Mouse (Mus musculus) kidney, postnatal 4 days (tissue): Measurements from ENCODE around the gene Rufy3.
"Not testable (repeated sequence)": the region's sequence is repeated elsewhere in the genome, so short reads cannot be mapped to it uniquely, and the experiment has no call there.

ENCODE experiments used
- DNase-seq, 2 experiments: peaks; one replicate each; pipeline ENCODE4 v3.0.0; 2021; ENCODE audit warnings: mixed read lengths in 2 of 2

The Rufy3 gene

DNA sequence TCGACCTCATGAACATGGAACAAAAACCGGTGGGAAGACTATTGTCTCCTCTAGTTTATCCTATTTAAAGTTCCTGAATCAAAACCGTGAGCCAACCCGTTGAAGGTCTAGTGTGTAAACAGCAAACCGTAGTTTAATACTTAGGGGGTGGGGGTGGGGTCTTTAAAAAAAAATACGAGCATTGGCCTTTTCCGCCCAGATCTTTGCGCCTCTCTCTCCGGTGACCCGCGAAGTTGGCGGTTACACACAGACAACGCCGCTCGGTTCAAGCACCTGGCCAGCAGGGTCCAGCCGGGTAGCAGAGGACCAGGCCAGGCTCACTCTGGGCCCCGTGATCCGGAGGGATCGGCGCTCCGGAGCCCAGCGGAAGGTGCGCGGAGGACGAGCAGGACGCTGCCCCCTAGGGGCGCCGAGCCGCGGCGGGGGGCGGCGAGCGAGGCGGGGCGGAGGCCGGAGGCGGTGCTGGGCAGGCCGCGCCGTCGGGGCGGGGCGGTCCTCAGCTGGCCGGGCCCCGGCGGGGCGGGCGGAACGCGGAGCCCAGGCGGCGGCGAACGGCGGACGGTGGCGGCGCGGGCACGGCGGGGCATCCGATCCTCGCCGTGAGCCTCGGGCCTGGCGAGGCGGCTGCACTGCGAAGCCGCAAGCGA lies at the start of gene Rufy3:
Rufy3 (plus strand) TSS at position 540 of the 647 bp plus-strand sequence.
- peak; percentile 87 to 93 for DNase-seq

DNA sequence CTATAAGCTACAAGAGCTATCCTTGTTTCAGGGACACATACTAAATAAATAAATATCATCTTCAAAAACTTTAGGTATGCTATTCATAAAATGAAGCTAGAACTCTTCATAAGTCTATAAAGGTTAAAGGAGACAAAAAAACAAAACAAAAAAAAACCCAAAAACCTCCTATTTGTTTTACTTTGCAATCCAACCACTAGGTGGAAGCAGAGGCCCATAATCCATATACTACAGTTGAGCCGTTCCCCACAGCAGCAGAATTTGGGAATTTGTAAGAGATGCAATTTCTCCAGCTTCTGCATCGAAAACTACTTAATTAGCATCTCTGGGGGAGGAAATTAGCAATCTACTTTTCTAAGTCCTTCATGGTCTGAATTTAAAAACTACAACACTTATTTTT lies 45.6 kb upstream of the Rufy3 start:
- DNase-seq: peak; percentile 6 to 21

DNA sequence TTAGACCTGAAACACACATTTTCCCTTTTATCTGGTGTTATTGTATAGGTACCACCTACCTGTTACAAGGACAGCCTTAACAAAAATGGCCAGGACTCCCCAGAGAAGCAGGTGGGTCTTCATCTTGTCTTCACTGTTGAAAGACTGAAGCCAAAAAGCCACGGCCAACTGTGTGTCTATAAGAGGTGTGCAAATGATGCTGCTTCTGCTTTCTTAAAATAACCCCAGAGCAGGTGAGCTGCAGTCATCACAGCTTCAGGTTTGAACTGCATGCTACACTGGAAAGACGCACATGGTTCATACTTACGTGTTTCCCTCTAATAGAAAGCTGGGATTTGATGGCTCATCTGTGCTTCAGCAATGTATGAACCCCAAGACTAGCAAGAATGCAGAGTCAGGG lies 37.2 kb upstream of the Rufy3 start, which contains the start of gene Jchain:
Jchain (minus strand) TSS at position 235 of the 400 bp plus-strand sequence.
- DNase-seq: no peak

DNA sequence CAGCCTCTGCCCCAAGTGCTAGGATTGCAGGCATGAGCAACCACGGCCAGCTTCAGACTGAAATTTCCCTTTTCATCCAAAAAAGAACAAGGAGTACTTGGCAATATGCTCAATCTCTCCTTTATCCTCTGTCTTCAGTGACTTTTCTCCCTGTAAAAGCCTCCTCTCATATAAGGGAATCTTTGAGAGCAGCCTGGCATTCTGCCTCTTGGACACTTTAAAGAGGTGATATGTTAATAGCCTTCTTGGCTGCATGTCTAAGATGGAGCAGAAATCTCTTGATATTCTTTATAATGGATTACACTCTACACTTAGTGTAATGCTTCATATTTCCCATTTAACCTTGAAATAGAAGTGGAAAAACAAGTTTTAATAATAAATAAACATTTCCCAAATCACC lies 33.9 kb upstream of the Rufy3 start:
- no peak for DNase-seq

DNA sequence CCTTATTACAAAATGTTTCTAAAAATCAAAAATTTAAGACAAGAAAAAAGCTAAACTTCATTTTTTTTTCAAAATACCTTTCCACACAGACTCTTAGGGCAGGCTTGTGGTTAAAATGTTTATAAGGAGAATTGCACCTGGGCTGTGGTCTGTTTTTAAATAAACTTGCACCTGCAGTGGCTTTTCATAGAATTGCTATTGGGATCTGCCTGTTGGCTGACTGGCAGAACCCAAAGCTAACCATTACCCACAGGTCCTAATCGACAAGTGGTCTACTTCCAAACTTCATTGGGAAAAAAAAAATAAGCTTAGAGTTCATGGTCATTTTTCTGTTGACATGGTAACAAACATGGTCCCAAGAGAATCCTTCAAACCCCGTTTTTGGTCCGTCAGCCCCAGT lies 30.1 kb upstream of the Rufy3 start:
- DNase-seq: no peak

DNA sequence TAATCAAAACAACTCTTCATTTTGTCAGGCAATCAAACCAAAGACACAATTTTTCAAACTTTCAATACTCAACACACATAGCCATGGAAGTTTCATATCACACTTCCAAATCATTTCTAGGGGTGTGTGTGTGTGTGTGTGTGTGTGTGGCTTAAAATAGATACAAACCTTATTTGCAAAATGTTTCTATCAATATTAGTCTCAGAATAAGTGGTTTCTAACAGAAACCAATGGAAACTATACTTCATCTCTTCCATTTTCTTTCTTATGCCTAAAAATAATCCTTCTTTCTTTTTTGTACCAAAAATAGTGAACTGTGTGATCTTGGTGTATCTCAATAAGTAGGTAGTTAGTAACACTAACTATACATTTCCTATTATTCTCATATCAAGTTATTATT lies 24.0 kb upstream of the Rufy3 start:
- no peak for DNase-seq

DNA sequence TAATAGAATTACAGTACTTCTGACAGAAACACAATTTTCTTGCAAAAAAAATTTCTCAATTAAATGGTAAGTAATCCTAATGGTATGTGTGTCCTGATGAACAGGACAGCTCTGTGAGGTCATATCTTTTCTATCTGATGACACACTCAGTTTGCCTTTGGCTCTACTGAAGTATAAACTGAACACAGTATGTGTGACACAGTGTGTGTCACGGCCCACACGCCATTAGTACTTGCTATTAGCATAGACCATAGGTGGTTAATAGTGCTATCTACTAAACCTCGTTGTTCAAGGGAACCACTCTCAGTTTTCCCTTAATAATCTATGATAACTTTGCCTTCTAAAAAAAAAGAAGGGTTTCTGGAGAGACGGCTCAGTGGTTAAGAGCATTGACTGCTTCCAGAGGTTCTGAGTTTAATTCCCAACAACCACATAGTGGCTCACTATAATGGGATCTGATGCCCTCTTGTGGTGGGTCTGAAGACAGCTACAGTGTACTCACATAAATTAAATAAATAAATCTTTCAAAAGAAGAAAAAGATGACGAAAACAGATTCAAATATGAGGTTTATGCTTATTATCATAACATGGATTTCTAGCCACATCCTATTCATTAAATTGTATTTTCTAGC lies 22.1 kb upstream of the Rufy3 start:
- peak; percentile 44 to 66 for DNase-seq

DNA sequence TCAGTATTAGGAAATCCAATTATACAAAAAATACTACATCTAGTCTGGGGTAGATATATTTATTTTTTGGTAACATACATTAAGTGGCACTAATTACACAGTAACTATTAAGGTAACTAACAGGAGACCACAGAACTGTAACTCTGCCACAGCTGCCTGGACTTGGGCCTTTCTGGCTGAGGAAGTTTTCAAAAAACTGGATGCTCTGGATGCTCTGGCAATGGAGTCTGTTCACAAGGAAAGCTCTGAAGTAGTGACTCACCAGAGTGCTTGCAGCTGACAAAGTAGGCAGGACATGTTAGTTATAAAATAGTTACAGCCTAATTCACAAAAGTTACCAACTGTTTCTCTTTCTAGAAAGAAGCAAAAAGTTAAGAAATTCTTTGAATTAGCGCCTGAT lies 20.4 kb upstream of the Rufy3 start:
- not testable (repeated sequence) for DNase-seq

DNA sequence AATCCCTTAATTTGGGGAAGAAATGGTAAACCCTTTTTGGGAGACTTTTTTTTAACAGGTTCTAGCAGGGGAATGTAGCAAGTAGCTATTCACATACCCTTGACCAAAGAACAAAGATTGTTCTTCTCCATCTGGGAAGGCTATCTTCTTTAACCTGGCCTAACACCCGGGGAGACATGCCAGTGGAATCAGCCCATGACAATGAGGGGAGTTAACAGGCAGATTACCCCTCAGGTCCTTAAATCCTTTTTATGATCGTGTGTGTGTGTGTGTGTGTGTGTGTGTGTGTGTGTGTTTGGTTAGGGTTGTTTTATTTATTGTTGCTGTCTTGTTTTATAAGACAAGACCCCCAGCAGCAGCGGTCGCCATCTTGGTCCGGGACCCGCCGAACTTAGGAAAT lies 19.3 kb upstream of the Rufy3 start:
- DNase-seq: no peak

DNA sequence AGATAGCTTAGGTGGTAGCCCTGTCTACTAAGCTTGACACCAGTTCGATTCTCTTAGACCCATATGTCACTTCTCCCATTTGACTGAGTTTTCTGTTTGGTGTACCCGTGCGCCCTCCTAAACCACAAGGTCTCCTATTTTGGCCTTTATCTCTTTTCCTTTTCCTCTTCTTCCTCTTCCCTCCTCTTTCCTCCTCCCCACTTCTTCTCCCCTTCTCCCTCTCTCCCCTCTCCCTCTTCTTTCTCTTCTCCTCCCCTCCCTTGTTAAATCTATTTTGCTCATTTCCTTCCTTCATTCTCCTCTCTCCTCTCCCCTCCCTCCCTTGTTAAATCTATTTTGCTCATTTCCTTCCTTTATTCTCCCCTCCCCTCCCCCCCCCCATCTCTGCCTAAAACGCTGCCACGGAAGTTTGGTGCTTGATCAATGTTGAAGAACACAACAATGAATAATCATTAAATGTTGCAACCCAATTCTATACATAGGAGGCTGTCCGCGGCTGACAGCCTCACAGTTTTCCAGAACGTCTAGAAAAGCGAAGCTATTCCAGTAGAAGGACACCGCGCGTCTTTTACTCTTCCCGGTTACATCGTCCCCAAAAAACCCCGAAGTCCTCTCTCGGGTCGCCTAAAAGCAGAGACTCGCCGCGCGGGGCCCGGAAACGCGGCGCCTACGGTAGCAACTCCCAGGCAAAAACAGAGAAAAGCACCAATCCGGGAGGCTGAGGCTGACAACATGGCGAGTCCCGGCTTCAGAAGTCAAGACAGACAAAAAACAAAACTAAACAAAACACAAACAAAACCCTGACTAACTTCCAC lies 11.4 kb upstream of the Rufy3 start:
- DNase-seq: no peak

DNA sequence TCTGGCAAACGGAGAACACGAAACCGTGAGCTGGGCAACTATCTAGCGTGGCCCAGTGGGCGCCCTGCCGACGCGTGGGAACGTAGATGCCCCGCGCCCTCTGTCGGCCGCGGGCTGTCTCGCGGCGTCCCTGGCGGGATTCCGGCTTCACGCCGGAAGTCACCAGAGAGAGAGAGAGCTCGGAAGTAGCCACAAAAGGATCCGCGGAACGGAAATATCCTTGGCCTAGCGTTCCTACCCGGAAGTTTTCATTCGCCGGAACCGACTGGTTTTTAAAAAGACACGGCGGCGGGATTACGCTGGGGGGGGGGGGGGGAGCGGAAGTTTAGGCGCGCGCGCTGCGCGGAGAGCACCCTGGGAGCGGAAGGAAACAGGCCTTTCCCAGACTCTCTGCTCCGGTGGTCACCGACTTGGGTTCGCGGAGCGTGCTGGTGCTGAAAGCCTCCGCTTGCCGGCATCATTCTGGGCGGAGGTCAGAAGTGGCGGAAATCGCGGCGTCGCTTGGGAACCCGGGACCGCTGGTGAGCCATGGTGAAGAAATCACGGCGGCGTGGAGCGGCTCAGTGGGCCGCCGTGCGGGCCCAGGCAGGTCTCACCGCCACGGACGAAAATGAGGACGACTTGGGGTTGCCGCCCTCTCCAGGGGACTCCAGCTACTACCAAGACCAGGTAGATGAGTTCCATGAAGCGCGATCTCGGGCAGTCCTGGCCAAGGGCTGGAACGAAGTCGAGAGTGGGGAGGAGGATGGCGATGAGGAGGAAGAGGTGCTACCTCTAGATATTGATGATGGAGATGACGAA lies 10.6 kb upstream of the Rufy3 start, which contains the start of gene Utp3:
Utp3 (plus strand) TSS at position 377 of the 801 bp plus-strand sequence.
- DNase-seq: peak; percentile 96 to 97

DNA sequence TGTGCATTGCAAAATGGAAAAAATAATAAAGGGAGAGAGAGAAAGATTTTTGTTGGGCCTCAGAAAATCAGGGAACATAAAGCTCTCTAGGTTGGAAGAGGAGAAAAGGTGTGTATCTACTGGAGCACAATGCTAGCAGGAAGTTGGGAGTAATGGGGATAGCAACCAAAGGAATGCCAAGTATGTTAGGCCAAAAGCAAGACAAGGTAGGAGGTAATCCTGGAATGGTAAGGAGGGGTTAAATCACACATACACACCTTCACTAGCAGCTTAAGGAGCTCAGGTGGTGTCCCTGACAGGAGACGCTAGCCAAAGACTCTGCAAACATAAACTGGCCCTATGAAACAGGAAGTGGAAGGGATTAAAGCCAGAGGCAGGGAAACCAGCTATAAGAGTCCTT lies 5.8 kb upstream of the Rufy3 start:
- DNase-seq: no peak

DNA sequence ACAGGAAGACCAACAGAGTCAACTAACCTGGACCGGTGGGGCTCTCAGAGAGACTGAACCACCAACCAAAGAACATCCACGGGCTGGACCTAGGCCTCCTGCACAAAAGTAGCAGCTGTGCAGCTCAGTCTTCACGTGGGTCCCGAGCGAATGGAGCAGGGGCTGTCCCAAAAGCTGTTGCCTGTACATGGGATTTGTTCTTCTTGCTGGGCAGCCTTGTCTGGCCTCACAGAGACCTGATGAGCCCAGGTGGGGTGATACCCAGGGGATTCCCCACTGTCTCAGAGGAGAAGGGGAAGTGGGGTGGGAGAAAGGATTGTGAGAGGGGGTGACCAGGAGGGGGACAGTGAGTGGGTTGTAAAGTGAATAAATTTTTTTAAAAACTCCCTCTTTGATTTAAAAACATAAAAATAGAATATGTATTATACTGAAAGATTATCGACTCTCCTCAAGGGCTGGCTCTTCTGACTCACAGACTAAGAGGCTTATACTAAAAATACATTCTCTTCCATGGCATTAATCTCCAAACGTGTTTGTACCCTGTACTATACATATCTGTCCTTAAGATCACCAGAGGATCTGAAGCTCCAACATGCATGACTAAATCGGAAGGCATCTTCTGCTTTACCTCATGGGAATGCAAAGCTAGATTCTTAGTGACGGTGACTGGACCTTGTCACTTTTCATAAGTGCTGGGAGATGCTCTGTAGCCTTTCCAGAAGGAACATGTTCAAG lies 3.6 kb upstream of the Rufy3 start:
- DNase-seq: no peak

DNA sequence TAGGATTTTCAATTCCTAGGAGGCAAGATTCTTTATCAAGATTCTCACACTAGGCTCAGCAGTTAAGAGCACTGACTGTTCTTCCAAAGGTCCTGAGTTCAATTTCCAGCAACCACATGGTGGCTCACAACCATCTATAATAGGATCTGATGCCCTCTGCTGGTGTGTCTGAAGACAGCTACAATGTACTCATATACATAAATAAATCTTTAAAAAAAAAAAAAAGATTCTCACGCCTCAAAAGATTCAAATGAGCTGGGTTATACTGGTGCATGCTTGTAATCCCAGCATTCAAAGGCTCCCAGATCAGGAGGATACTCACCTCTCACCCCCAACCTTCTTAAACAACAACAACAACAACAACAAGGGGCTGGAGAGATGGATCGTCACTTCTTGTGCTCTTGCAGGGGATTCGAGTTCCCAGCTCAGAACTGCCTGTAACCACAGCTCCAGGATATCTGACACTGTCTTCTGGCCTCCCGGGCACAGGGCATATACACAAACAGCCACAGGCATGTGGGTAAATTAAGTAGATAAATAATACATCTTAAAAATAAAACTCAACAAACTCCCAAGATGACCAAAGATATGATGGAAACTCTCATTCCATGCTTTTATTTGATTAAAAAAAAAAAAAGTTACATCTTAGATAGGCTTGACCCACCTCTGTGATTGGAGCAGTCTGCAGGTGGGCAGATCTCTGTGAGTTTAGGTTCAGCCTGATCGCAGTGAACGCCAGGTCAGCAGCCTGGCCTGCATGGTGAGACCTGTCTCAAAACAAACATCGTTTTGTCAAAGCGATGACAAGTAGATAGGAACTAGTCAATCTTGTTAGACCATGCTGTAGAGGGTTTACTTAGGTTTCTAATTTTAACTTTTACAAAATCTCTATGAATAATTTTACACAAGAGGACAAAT lies 1.7 kb upstream of the Rufy3 start:
- DNase-seq: no peak

DNA sequence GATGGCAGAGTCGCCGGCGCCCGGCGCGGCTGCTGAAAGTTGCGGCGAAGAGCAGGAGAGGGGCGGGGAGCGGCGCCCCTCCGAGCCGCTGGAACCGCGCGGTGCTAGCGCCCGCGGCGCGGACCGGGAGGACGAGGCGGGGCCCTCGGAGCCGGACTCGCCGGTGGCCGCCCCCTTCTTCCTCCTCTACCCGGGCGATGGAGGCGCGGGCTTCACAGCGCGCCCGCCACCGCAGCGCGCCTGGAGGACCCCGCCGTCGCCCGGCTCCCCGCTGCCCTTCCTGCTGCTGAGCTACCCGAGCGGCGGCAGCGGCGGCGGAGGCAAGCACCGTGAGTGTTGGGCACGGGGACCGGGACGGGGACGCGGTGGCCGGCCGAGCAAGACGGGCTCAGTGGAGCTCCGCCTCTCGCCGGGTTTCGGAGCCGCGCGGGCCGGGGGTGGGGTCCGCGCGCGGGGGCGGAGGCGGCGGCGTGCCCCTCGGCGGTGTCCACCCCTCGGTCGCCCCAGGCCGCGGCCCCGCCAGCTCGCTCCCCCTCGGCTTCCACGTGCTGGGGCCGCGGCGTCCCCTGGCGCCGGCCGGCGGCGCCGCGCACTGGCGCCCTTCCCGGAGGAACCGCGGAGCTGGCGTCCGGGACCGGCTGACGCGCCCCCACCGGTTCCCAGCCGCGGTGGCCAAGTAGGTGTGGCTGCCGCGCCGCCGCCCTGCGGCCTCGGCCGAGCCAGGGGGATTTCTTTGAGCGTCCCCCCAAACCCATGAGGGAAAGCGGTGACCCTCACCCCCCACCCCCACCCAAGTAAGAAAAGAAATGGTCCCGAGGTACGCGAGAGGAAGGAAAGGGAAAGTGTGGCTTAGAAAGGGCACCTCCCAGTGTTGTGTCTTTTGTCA lies 551 bp downstream of the Rufy3 start:
- peak; percentile 70 to 81 for DNase-seq

DNA sequence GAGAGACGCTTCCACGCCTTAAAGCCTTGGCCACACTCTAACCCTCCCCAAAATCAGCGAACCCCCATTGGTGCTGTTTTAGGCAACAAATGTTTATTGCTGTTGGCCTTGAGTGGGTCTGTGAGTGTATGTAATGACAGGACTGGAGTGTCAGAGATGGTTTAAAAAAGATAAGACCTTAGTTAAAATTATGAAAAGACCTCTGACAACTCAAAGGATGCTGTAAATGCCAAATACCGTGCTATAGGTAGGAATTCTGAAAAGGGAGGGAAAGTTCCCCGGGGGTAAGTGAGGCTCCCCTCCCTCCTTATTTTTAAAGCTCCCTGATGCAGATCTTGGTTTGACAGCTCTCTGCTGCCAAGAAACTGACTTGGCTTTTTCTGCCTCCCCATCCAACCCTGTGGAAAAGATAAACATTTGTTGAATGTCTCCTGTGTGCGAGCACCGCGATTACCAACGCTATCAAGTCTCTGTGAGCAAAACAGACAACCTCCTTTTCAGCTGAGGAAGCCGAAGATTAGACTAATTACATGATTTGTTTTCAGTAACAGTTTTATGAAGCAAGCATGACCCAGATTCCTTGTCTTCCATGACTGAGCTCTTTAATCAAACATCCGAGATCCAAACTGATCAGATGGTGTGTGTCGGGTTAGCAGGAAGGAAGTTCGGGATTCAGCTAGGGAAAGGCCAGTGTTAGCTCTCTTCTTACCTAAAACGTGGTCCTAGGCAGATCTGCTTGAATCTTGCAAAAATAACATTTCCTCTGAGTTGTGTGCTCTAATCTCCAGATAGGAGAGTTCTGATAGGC lies 1.4 kb downstream of the Rufy3 start:
- DNase-seq: no peak

DNA sequence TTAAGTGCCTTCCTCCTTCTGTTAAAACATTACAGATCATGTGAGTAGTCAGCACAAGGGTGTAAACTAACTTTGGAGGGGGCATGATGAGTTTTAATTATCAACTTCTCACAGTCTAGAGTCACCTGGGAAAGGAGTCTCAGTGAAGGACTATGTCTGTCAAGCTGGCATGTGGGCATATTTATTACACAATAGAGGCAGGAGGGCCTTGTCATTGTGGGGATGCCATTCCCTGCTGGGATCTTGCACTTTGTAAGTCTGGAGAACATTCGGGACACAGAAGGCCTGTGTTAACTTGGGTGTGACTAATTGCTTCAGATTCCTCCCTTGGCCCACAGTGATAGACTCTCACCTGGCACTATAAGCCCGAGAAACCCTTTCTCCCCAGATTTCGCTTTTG lies 4.7 kb downstream of the Rufy3 start:
- no peak for DNase-seq

DNA sequence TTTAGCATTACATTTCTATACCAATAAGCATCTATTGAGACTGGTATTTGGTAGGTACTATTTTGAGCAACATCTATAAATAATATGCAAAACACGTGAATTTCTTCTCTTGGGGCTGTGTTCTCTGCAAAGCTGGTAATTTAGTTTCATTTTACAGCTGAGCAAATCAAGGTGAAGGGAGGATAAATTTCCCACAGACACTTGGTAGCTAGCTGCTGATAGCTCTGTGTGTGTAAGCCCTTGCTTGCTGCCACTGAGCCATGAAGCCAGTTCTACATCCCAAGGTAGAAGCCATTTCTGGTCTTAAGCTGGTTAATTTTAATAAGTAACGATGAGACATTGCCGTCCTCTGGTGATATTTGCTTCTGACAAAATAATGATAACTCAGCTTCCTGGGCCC lies 10.0 kb downstream of the Rufy3 start:
- DNase-seq: no peak
